8 mouse cellular contexts compared by ENCODE assay signal in genomic region chr12:54795153-54795998, GRCm38 (mm10). TPM values are rescaled to one million over a fixed set of nuclear protein-coding genes. Genes with fewer than 3 reads are reported as not detected.
DNase-seq lines count a peak whose midpoint lies in the region; ATAC-seq and TF ChIP-seq lines count a peak whose summit lies in the region.

Gene Snx6, minus strand, starts transcription at chr12:54795703.

- H3K4me3 ChIP-seq in G1E (ENCODE audit: low read depth, low read length): peak within 1 kb of the TSS; percentile 87
- peak within 1 kb of the TSS; percentile 92 for H3K4me3 ChIP-seq in forebrain, postnatal 0 days (ENCODE audit: low read depth, low read length)
- H3K4me3 ChIP-seq in lung, embryonic 15.5 days: peak within 1 kb of the TSS; percentile 79

- peaks cover 33% of the 10 kb centered on the region for H3K36me3 ChIP-seq in G1E (replicated peaks)
- H3K36me3 ChIP-seq in forebrain, postnatal 0 days (ENCODE audit: insufficient read depth): no peaks in the 10 kb centered on the region
- no peaks in the 10 kb centered on the region for H3K36me3 ChIP-seq in lung, embryonic 15.5 days

- no peak for TF ChIP-seq CTCF in G1E (IDR thresholded peaks at IDR 0.05; ENCODE audit: low read depth, low read length)
- no peak for TF ChIP-seq CTCF in forebrain, postnatal 0 days (IDR thresholded peaks at IDR 0.05; ENCODE audit: low read depth)

- ATAC-seq in G1E (ENCODE audit: extremely low read depth, insufficient number of reproducible peaks, low FRiP score, poor library complexity, severe bottlenecking): peak; percentile 78
- ATAC-seq in forebrain, postnatal 0 days: peak; percentile 98
- ATAC-seq in lung, embryonic 15.5 days (ENCODE audit: borderline replicate concordance, extremely low read depth, low FRiP score, low TSS enrichment): peak; percentile 95

- peak within 1 kb of the TSS; percentile 97 for H3K9ac ChIP-seq in forebrain, postnatal 0 days
- H3K9ac ChIP-seq in lung, embryonic 15.5 days: peak within 1 kb of the TSS; percentile 99

- peaks cover 32% of the 10 kb centered on the region for H3K4me1 ChIP-seq in G1E (ENCODE audit: insufficient read depth, low read depth, low read length)
- H3K4me1 ChIP-seq in forebrain, postnatal 0 days (ENCODE audit: insufficient read depth): peaks cover 9% of the 10 kb centered on the region
- H3K4me1 ChIP-seq in lung, embryonic 15.5 days: peaks cover 30% of the 10 kb centered on the region

- H3K4me2 ChIP-seq in forebrain, postnatal 0 days (ENCODE audit: low read depth): peak within 1 kb of the TSS; percentile 47
- H3K4me2 ChIP-seq in lung, embryonic 15.5 days: peak within 1 kb of the TSS; percentile 71

- peaks cover 7% of the 10 kb centered on the region for H3K27me3 ChIP-seq in G1E (ENCODE audit: insufficient read depth, low read length)
- H3K27me3 ChIP-seq in forebrain, postnatal 0 days (ENCODE audit: insufficient read depth, low read length): no peaks in the 10 kb centered on the region
- no peaks in the 10 kb centered on the region for H3K27me3 ChIP-seq in lung, embryonic 15.5 days

- H3K9me3 ChIP-seq in G1E (replicated peaks): no peaks in the 10 kb centered on the region
- H3K9me3 ChIP-seq in forebrain, postnatal 0 days (ENCODE audit: low read length): no peaks in the 10 kb centered on the region
- no peaks in the 10 kb centered on the region for H3K9me3 ChIP-seq in lung, embryonic 15.5 days

- under 1% methylated on average over 69 of the region's 76 CpGs for WGBS in forebrain, postnatal 0 days
- under 1% methylated on average over 67 of the region's 76 CpGs for WGBS in lung, embryonic 15.5 days

- peak within 1 kb of the TSS; percentile 82 for H3K27ac ChIP-seq in forebrain, postnatal 0 days (ENCODE audit: low read depth, low read length)
- peak within 1 kb of the TSS; percentile 79 for H3K27ac ChIP-seq in lung, embryonic 15.5 days

- peak; percentile 100 for DNase-seq in G1E (ENCODE audit: low spot score)
- peak; percentile 87 to 88 for DNase-seq in cerebellum, adult 18-20 months
- peak; percentile 93 for DNase-seq in forebrain, postnatal 0 days
- DNase-seq in heart, postnatal 4 days: peak; percentile 88
- peak; percentile 60 to 74 for DNase-seq in layer of hippocampus, adult 8-10 months (ENCODE audit: low spot score in 2 of 2)
- DNase-seq in ovary, postnatal 10 days (ENCODE audit: low spot score): peak; percentile 69
- DNase-seq in thymus, postnatal 10 days (ENCODE audit: low spot score in 2 of 2): peak; percentile 75 to 84

RNA-seq across cellular contexts. Expression of gene Snx6, which starts in this region (rescaled TPM):
- total RNA-seq in G1E (2014; fragmentation: Nextera tagmentation) (74.0 and 80.4 TPM in 2 replicates), G1E (2017) (162 and 188 TPM in 2 replicates)
- polyA plus RNA-seq in G1E (2012): 14.0 and 17.5 TPM in 2 replicates
- 104 and 111 TPM in 2 replicates for total RNA-seq in forebrain, postnatal 0 days (2014; rRNA removed)
- polyA plus RNA-seq in forebrain, postnatal 0 days (2015; fragmentation: Nextera tagmentation; extraction: Ambion mirVana): 142 and 152 TPM in 2 replicates
- 10 to 100 TPM; 56.4 TPM for total RNA-seq in heart, postnatal 4 days (2021)
- 10 to 100 TPM; 41.7 to 53.5 (median 47.1) TPM for total RNA-seq in layer of hippocampus, adult 8-10 months (2022)
- 172 and 174 TPM in 2 replicates for polyA plus RNA-seq in lung, embryonic 15.5 days (2015; fragmentation: Nextera tagmentation; extraction: Ambion mirVana)

Comparison
In these comparisons a context has a peak if more than half of its experiments do, and no peak if none do; other contexts are left out.
1. Peak in every context shown above with its lines: DNase-seq, ATAC-seq, H3K4me3 ChIP-seq and H3K27ac ChIP-seq.